Mouse (Mus musculus): ENCODE measurements at regions not wholly inside any gene's neighbourhood (a gene's known extent, or its start where the extent isn't known, plus 50 kb on each side); places are given as distances from the start of the nearest gene placed in this dataset.

DNA sequence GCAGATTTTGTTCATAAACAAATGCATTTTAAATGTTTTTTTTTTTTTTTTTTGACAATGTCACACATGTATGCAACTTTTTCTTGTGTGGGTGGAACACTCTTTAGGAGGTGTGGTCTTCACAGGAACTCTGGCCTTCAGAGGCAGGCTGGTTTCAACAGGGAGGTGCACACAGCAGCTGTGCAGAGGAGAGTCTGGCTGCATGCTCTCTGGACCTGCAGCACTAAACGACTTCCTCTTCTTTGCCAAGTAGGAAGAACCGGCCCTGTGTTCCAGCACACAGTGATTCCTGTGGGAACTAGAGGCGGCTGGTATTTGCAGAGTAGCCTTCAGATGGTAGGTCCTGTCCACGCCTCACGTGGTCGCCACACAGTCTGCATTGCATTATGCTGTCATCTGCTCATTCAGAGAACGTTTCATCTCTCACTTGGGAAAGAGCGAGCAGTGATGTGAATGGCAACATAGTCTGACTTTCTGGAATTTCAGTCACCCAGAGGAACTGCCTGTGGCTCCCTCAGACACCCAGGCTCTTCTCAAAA lies 102.3 kb upstream of the Kif2a start:
- no peak for TF ChIP-seq CTCF (conservative IDR thresholded peaks at IDR 0.05; ENCODE audit: low read length)
- TF ChIP-seq NANOG (IDR thresholded peaks at IDR 0.05; ENCODE audit: borderline replicate concordance, low read length), result no peak
- no peak for TF ChIP-seq POU5F1 (IDR thresholded peaks at IDR 0.05; ENCODE audit: borderline replicate concordance, low read length)

Data from E14TG2a.4 (cell line).